Mouse (Mus musculus) erythroblast, embryonic 14.5 days (primary cell): ENCODE results near the gene Olig2.

Experiments used
- GATA1 ChIP-seq: IDR thresholded peaks from 2 replicates; pipeline ENCODE4 v1.6.1; 2012; ENCODE audit warnings: low read length, inconsistent platforms, mixed read lengths
- TAL1 ChIP-seq: IDR thresholded peaks from 3 replicates; pipeline ENCODE4 v1.6.1; 2012; ENCODE audit warnings: low read length, inconsistent platforms, mixed read lengths

DNA sequence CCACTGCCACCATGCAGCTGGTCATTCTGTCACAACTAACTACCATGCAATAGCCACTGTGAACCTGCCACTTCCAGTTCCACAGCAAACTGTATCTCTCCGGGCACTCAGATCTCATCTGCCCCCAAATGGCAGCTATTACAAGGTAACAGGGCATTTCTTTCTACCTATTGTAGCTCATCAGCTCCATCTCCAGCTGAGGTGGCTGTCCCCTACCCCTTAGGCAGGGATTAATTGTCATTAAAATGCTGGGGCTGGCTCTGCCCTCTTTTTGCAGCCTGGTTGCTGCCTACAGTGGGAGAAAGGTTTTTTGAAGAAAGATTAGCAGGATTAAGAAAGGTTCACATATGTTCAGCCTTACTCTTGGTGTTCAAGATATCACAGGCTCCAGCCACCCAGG lies 18.9 kb upstream of the Olig2 start:
- TF ChIP-seq GATA1 = no peak
- TF ChIP-seq TAL1 = no peak
